Mouse (Mus musculus): ENCODE results near the gene Cd2.

The Cd2 gene

DNA sequence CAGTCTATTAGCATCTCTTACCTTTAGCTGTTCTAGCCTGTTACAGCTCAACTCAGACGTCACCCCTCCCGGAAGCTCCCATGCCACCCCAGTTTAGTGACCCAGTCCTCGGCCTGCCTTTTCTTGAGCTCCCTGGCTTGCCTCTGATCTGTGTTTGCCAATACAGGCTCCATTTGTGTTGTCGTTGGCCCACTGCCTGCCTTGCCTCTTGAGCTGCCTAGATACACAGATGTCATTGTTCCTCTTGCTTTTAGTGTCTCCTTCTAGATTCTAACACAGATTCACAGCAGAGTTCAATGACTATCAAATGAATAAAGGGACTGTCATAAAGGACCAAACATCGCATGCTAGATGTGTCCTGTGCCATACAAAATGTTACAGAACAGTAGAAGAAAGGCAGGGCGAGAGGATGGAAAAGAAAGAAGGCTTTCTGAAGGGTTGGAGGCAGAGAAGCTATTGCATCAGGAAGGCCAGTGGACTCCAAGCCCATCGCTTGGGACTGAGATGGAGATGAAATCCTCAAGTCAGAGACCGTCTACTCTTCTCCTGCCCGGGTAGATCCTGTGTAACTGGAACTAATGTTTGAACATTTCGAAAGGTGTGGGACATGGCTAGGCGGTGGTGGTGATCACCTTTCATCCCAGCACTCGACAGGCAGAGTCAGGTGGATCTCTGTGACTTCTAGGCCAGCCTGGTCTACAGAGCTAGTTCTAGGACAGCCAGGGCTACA is 13.5 kb downstream of the Cd2 start:
- peak; percentile 2 for DNase-seq

- no peak for DNase-seq
Observed at GRCm38 (mm10) chr3:101272166-101272565, 15.6 kb downstream of the Cd2 start.

DNA sequence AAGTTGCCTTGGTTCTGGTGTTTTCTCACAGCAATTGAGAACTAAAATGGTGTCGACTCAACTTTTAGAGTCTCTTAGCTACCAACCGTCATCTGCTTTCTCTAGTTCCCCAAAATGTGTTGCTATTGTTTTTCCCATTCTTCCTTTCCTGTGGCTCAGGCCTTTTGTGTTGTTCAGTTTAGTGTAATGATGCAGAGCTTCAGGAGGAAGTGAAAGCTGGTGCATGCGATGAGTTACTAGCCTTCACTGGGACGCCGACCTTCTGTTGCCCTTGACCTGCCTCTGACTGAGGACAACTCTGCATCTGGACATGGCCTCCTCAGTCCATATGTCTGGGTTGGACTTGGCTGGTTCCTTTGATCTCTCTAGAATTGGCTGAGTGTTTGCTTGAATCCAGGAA is 16.9 kb downstream of the Cd2 start:
- no peak for DNase-seq

- DNase-seq, result no peak
Observed at GRCm38 (mm10) chr3:101268361-101268760, 19.4 kb downstream of the Cd2 start.

DNA sequence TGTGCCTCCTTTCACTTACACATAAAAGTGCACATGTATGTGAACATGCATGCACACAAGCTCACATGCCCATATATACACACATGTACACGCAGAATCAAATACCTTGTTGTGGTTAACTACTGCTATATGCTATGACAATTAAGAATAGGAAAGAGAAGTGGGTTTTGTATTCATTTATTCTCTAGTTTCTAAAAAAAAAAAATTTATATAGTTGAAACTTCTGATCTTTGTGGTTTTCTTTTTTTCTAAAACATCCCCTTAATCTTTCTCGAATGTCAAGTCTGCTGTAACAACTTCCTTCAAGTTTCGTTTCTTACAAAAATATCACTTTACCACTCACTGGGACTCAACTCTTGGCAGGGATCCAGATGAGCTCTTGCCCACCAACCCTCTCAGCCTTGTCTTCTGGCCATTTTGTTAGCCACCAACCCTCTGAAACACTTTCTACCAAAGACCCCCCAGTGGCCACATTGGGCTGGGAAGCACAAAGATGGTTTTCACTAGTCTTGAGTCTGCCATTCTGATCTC is 22.1 kb downstream of the Cd2 start:
- no peak for DNase-seq

DNA sequence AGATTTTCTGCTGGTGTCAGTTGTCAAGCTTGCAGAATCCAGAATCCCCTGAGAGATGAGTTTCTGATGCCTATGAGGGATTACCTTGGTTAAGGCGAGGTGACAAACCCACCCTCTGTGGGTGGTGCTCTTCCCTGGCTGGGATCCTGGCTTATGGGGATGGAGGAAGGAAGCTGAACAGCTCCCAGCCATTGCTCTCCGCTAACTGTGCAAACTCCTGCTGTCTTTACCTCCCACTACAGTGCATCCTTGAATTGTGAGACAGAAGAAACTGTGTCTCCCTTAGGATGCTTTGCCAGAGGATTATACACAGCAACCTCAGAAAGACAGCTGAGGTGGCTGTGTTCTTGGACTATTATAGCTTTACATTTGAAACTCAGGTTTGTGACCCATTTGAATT is 28.8 kb downstream of the Cd2 start:
- DNase-seq, result no peak

- no peak for DNase-seq
Observed at GRCm38 (mm10) chr3:101256090-101256489, 31.6 kb downstream of the Cd2 start.

DNA sequence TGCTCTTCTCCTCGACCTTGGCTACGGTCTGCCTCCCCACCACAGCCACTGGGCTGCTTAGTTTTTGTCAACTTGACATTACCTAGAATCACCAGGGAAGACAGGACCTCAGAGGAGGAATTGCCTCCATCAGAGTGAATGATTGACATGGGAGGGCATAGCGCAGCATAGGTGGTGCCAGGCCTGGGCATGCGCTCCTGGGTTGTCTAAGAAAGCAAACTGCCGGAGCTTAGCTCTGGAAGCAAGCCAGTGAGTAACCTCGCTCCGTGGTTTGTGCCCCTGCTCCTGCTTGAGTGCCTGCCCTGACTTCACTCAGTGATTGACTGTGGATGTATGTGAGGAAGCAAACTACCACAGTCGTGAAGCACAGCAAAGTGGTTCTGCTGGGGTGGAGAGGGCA is 35.6 kb downstream of the Cd2 start:
- DNase-seq, result peak; percentile 24

- no peak for DNase-seq
Observed at GRCm38 (mm10) chr3:101249846-101250245, 37.9 kb downstream of the Cd2 start.

DNA sequence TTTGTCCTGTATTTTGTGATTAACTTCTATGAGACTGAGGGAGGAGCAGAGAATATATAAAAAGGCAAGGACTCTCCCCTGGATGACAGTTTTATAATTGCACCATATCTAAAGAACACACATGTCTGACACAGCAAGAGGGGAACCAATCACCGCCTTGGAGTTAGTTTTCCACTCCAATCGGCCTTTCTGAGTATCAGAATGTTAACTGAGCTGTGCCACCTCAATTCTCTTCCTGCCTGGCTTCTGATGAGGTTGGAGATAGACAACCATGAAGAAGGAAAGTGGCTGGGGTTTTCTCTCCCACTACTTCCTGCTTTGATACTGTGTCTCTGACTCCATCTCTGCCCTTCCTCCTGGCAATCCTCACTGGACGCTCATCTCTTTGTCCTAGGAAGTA is 42.5 kb downstream of the Cd2 start:
- no peak for DNase-seq

- no peak for DNase-seq
Observed at GRCm38 (mm10) chr3:101243002-101243401, 44.7 kb downstream of the Cd2 start.

DNA sequence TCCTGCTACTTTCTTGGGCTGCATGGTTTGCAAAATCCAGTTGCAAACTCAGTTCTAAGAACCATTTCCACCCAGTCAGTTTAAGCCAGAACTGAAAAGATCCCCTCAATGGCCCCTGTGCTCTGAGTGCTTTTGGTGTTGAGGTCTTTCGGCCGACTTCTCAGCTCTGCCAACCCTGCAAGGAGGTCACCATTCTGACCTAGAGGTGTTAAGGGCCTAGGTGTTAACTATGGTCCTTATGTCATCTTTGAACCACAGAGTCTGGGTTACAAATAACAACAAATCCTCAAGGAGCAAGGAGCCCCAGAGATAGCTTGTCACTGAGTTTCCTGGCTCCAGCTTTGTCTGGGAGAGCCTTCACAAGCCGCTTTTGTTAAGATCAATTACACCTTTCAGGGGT is 45.9 kb downstream of the Cd2 start:
- DNase-seq, result no peak

- no peak for DNase-seq
Observed at GRCm38 (mm10) chr3:101240859-101241258, 46.9 kb downstream of the Cd2 start.

GRCm38 (mm10) chr3:101239236-101239635 is 48.5 kb downstream of the Cd2 start:
- DNase-seq, result no peak

GRCm38 (mm10) chr3:101238695-101239094 is 49.0 kb downstream of the Cd2 start:
- no peak for DNase-seq

- DNase-seq, result no peak
Observed at GRCm38 (mm10) chr3:101236995-101237808, 50.5 kb downstream of the Cd2 start.

- no peak for DNase-seq
Observed at GRCm38 (mm10) chr3:101236261-101236660, 51.5 kb downstream of the Cd2 start.

- DNase-seq, result no peak
Observed at GRCm38 (mm10) chr3:101235321-101235720, 52.4 kb downstream of the Cd2 start.

- DNase-seq, result no peak
Observed at GRCm38 (mm10) chr3:101233424-101233823, 54.3 kb downstream of the Cd2 start.

DNA sequence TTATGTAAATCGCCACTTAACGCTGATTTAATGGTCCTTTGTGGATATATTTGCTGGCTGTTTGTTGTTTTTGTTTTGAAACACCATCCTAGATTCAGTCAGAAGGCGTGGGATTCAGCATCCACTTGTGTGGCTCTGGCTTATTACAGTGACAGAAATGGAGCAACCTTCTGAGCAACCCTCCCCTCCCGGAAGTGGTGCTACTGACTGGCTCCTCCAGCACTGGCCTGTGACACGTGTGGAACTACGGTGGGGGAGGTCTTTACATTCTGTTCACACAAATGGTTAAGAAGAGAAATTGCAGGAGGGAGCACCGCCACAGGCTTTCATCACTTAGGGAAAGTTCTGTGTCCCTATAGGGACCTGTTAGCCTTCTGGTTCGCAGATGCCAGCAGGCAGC is 55.2 kb downstream of the Cd2 start:
- DNase-seq, result no peak

DNA sequence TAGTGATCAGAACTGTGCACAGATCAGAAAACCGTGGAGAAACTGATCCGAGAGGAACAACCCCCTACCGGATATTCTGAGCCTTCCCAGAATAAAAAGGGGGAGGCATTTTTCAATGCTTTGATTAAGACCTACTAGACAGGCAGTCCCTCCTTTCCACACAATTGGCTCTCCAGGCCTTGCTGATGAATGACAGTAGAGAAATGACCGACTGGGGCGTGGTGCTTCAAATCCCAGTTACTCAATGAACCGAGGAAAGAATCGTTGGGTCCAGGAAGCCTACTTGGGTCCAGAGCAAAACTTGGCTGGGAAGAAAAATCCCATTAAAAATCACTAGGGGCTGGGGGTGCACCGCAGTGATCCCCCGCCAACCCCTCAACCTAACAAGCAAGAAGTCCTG is 57.5 kb downstream of the Cd2 start:
- no peak for DNase-seq

- DNase-seq, result no peak
Observed at GRCm38 (mm10) chr3:101229551-101229930, 58.2 kb downstream of the Cd2 start.

DNA sequence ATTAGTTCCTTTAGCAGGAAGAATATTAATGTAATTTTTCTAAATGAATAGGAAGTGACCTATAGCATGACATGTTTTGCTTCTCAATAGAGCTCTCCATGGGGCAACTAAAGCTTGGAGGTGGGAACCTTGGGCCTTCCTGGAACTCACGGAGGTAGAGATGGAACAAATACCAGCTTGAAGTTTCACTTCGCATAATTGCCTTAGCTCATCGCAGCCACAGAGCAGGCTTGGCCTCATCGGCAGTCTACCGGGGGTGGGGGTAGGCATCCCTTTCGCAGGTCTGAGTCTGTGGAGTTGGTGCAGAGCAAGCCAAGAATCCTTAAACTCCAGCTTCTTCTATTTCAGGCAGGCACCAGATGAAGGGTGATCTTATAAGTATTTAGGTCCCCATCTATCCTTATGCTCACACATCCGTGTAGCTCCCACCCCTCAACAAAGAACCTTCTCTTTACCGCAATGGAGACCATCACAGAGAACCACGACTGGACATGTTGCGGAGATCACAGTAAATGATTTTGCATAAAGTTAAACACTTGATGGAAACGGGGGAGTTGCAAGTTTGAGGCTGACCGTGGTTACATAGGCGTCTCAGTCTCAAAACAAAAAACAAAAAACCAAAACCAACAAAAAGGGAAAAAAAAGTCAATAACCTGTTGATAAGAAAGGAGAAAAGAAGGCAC is 58.7 kb downstream of the Cd2 start:
- no peak for DNase-seq

DNA sequence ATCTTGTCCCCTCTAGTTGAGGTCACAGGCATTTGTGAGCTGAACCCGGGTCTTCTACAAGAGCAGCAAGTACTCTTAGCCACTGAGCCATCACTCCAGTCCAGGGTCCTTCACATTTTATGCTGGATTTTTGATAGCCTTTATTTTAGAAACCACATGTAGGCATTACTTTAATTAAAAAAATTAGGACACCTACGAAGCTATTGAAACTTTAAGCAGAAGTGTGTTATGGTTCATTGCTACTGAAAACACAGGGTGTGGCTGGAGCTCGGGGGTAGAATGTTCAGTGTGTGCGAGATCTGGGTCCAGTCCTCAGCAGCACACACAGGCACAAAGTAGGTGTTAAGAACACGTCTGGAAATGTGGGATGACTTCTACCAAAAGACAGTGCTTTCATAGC is 59.7 kb downstream of the Cd2 start:
- no peak for DNase-seq

Data from kidney, adult 18-20 months (tissue).